Mouse (Mus musculus) bone marrow, adult 2 months (tissue): Measurements from ENCODE around the gene Eps8l2.

Experiments used
- CTCF ChIP-seq: fragments of 200-500 bp; IDR thresholded peaks from 2 replicates; pipeline ENCODE4 v1.5.1; 2011; ENCODE audit warnings: low read length, control low read depth; ENCODE audit not compliant: control insufficient read depth, insufficient read depth
- POLR2A ChIP-seq: fragments of 200-500 bp; IDR thresholded peaks from 2 replicates; pipeline ENCODE4 v1.6.1; 2011; ENCODE audit warnings: low read depth, mild to moderate bottlenecking, control low read depth, low read length, borderline replicate concordance; ENCODE audit not compliant: control insufficient read depth

- TF ChIP-seq CTCF (no peak), POLR2A (no peak)
Measured at GRCm38 (mm10) chr7:141317619-141318132, 21.0 kb upstream of the Eps8l2 start.
